Mouse (Mus musculus): ENCODE results near the gene Pax7.

GRCm38 (mm10) chr4:139850547-139851170, 17.3 kb upstream of the Pax7 start:
- TF ChIP-seq CTCF (IDR thresholded peaks at IDR 0.05; ENCODE audit: control insufficient read depth, insufficient read depth, low read length) (no peak), POLR2A (IDR thresholded peaks at IDR 0.05; ENCODE audit: borderline replicate concordance, control insufficient read depth, low read depth, low read length) (no peak)

Data from bone marrow, adult 2 months (tissue).